Mouse (Mus musculus) adrenal gland, postnatal 36 days (tissue): ENCODE measurements around the gene Dbp. TPM values are rescaled to one million over a fixed set of nuclear protein-coding genes. Genes with fewer than 3 reads are reported as not detected.

Experiments used
- DNase-seq, 2 experiments: peaks; one replicate each; pipeline ENCODE4 v3.0.0; 2021; ENCODE audit warnings: mixed read lengths in 1 of 2
- total RNA-seq, 2 experiments: library from RNA; stranded (reverse); gene quantifications; 2 replicates each; pipeline ENCODE4 v1.2.3; 2021

Dbp gene
- total RNA-seq, 2 experiments from 2014 or later, result 125 to 262 TPM

DNA sequence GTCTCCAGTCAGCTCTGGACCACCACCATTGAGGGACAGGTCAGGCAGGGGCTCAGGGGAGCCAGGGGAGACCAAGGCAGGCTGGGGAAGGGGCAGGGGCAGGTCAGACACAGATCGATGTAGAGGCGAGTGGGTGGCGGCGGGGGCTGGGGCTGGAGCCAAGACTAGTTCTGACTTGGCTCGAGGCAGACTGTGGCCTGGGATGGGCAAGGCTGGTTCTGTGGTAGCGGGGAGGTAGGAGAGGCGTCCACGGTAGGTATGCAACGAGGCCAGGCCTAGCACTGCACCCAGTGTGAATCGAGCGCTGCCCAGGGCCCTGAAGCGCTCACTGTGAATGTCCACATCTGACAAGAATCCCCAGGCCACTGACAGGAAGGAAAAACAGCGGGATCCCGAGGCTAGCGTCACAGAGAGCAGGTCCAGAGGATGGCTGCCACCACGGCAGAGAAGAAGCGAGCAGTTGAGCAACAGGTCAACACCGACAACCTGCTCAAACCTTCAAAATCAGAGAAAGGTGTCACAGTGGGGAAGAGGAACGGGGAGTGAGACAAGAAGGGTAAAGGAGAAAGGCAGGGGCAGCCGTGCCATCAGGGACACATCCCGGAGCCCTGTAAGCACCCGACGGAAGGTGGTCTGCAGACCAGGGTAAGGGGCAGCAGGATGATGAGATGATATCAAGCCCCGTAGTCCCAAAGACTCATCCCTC, 6.6 kb downstream of the Dbp start:
- no peak for DNase-seq

DNA sequence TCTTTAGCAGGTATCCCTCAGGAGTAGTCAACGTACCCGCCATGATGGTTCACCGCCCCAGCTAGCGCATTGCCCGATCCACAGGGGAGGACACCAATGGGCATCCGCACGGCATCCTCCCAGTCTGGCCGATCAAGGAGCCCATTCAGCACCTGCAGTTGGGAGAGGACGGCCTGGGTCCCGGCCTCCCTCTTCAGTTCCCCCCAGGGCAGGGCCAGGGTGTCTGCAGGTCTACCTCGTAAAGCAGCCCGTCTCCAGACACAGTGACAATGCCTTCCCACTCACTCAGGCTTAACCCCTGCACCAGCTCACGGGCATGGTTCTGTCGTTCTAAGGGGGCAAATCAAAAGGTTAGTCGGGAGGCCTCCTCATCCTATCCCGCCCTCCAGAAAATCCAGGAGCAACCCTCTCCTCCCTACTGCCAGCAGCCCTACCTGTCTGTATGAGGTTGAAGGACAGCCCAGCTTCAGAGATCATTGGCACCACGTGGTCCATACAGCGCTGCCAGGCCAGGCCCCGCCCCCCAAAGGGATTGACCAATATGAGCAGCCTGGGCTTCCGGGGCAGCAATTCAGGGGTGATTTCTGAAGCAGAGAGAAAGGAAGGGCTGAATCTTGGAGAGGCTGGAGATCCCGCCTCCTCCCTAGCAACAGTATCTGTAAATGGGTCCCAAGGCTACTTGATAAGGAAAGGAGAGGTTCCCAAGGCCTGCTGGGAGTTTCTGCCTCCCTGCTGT, 7.3 kb downstream of the Dbp start:
- DNase-seq, result peak; percentile 87 to 89

DNA sequence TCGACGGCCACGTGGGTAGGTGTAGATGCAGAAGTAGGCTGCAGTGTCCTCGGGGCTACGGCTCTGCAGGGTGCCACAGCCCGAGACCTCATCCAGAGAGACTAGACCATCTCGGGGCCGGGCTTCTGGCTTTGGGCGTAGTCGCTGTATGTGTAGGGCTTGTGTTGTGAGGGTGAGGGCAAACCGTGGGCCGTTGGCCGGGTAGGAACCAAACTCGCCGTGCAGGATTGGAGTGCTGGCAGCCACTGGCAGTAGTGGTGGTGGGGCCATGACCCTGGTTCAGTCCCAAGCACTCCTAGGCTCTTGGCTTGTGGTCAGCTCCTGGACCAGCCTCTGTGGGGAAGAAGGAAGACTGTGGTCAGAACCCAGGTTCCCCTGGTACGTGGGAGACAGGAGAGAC, 8.5 kb downstream of the Dbp start:
- no peak for DNase-seq

DNA sequence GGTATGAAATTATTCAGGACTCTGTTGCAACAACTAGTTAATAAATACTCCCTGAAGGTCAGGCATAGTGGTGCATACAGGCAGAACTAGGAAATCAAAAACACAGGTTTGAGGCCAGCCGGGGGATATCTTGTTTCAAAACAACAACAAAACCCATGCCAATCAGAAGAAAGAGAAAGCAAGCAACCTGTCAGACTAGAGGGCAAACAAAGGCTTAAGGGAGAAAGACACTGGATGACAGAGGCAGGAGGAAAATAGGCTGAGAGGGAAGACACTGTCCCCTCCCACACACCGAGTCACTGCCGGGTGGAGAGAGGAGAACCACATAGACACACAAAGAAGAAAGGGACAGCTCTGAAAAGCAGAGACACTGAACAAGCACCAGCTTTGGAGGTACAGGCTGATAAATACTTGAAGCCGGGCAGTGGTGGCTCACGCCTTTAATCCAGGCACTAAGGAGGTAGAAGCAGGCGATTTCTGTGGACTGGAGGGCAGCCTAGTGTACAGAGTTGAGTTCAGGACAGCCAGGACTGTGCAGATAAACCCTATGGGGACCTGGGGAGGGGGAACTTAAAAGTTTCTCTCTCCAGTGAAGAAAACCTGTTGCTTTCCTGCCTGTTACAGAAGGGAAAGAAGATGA, 9.1 kb downstream of the Dbp start:
- DNase-seq, result no peak

DNA sequence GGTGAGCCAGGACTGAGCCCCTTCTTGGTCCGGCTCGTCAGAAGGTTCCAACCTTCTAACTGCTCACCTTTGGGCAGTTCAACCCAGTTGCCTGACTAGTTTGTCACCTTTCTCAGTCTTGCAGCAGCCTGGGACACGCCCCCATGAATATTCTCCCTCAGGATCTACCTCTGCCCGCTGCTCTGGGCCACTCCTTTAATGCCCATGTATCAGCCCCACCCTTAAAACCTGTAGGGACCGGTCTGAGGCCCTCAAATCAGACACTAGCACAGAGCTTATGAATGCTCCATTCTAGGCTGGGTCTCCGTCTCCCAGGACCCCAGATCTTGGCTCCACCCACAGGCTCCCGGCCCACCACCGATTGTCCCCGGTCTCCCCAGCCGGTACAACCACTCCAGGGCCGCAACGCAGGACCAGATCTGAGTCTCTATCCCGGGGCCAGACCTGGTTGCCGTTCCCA, 9.8 kb downstream of the Dbp start:
- no peak for DNase-seq

DNA sequence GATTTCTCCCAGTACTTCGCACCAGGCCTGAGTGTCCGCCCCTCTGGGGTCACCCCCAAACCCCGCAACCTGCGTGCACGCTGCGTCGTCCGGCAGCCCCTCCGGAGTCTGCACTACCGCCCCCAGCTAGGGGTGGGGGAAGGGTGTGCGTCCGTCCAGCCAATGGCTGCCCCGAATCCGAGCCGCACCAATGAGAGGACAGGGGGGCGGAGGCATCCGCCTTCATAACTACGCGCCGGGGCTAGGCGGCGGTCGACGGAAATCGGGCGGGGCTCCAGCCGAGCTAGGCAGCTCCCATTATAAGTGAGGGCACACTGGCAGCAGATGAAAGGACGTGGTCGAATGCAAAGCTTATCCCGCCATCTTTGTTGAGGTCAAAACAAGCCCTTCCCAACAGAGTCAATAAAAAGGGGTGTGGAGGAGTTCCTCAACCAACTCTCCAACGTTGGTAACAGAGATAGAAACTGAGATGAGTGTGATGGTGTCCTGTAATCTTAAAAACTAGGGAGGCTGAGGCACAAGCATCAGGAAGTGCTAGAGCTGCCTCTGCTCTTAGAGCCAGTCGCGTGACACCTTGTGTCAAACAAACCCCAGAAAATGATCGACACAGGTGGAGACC, 10.3 kb downstream of the Dbp start, which contains the start of gene Rpl18:
TSS of gene Rpl18 (plus strand) at position 368 of the 619 bp plus-strand sequence.
- DNase-seq, result peak; percentile 99

DNA sequence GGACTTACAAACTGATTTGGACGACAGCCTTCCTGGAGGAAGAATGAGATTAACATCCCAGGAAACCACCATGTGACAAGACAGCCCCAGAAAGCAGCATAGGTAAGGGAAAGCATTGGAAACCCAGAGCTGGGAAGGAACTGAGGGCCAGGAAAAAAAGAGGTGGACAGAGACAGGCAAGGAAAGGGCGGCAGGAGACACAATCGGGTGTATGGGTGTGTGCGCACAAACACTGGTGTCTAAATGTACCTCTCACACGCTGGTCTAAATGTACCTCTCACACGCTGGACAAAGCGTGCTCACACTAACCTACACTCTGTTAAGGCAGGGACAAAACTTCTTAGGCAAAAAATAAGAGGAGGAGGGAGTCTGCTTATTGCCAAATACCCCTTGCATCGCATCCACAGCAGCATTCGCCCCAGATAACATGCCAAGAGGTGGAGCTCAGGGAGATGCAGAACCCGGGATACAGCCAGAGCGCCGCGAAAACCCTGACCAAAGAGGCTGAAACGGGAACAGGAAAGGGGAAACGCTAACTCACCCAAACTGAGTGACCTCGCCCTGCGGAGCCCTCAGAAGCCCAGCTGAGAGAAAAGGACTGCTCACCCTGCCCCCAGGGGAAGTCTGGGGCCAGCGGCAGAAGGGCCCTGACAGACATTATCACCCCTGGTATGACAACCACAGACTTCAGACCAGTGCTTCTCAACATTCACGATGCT, 11.0 kb downstream of the Dbp start:
- peak in 1 of 2 experiments; percentile 45 for DNase-seq

DNA sequence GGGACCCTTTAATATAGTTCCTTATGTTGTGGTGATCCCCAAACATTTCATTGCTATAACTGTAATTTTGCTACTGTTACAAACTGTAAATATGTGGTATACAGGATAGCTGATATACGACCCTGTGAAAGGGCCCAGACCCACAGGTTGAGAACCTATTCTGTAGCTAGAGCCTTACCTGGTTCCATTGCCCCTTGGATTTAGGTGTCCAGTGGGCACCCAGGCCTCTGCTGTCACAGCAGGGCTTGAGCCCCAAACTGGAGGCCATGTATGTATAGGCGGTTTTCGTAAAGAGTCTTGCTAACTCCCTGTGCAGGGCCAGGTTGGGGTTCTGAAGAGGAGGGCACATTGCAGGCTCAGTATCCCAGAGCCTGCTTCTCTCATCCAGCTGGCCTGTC, 11.6 kb downstream of the Dbp start:
- DNase-seq, result no peak

DNA sequence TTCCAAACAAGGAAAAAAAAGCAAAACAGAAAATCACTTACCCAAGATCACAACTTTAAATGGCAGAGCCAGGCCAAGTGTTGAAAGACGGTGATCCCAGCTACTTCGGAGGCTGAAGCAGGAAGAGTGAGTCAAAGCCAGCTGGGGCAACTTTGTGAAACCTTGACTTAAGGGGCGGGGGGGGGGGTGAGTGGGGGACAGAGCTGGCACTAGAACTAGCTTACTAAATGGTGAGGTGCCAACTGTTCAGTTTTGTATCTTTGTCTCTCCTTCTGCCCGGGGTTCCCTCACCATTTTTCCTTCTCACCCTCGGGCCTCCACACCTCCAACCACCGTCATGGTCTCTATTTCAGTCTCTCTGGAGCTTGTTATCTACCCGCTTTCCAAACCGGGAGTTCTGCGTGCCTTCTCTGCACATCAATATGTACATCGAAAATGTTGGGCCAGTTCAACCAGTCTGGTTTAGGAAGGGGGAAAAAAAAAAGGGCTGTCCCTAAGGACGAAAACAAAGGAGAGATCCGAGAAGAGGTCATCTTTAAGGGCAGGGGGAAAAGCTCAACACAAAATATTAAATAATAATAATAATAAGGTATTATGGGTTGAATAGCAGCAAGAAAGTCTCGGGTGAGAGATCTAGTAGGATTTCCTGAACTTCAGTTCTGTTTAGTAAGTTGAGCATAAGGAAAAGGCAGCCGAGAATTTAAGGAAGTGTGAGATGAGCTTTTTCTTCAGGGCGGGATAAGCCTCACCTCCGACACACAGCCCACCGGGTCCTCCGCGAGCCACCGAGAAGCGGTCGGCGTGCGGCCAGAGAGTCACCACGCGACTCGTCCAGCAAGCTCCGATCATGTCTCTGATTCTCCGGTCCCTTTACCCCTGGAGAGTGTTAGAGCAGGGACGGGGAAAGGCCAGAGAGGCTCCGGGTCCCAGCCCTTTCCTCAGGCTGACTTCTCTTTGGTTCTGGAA, 12.3 kb downstream of the Dbp start:
- DNase-seq, result no peak

DNA sequence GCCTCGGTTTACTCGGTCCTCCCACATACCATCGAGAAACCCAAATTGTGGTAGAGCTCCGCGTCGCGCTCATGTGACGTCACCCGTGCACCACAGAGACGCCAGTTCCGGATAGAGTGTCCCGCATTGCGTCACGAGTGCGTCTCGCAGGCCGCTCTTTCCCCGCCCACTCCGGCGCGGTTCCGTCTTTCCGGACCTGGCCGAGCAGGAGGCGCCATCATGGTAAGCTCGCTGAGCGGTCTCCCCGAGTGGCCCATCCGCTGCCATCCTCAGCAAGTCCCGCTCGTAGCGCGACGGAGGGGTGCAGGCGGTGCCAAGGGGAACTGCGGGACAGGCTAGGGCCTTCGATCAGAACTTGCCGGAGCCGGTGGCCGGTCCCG, 13.0 kb downstream of the Dbp start, which contains the start of gene Sphk2:
TSS of gene Sphk2 (minus strand) at position 85 of the 380 bp plus-strand sequence.
- DNase-seq, result peak; percentile 97 to 98

DNA sequence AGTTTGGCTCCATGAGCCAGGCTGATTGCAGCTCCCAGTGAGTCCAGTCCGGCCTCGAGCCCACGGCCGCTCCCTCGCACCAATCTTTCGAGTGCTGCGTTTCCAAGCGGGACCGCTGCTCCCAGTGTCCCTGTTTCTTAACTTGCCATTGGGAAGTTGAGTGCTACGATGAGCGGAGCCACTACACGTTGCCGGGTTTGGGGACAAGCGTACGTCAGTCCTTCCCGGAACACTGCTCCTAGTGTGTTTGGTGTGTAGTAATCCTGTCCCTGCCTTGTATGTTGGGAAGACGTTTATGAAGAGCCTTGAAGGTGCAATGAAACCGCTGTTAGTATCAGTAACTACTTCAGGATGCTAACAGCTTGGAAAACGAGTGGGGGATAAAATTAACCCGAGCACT, 13.4 kb downstream of the Dbp start:
- no peak for DNase-seq

DNA sequence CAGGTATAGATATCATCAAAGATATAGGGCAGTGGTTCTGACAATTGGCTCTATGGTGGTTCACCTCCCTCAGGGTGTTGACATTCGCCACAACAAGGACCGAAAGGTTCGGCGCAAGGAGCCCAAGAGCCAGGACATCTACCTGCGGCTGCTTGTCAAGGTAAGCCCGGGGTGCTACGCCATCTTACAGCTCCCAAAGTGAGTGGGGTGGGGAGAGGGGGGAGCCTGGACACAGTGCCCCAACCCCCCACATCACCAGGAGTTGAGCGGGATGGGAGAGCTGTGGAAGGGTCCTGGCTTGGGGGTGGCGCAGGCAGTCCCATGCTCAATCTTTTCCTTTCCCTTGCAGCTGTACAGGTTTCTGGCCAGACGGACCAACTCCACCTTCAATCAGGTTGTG, 14.3 kb downstream of the Dbp start:
- no peak for DNase-seq

DNA sequence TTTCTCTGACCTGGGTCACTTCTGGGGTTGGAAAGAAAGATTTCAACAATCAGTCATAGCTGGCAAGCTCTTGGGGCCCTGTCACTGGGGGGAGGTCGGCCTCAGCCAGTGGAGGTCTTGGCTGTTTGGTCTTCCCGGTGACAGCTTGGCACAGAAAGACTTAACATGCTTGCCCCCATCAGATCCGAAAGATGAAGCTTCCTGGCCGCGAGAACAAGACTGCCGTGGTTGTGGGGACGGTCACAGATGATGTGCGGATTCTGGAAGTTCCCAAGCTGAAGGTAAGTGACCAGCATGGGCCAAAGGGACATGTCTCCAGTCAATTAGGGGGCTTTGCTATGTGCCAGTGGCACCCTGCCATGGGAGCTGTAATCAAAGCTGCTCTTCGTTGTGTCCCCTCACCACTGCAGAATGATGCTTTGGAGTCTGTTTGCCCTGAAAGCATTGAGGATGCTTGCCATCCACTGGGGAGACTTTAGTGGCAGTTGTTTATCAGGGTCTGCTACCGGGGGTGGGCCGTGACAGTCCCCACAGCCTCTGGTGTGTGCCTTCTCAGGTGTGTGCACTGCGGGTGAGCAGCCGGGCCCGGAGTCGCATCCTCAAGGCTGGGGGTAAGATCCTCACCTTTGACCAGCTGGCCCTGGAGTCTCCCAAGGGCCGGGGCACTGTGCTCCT, 15.0 kb downstream of the Dbp start:
- DNase-seq, result no peak

DNA sequence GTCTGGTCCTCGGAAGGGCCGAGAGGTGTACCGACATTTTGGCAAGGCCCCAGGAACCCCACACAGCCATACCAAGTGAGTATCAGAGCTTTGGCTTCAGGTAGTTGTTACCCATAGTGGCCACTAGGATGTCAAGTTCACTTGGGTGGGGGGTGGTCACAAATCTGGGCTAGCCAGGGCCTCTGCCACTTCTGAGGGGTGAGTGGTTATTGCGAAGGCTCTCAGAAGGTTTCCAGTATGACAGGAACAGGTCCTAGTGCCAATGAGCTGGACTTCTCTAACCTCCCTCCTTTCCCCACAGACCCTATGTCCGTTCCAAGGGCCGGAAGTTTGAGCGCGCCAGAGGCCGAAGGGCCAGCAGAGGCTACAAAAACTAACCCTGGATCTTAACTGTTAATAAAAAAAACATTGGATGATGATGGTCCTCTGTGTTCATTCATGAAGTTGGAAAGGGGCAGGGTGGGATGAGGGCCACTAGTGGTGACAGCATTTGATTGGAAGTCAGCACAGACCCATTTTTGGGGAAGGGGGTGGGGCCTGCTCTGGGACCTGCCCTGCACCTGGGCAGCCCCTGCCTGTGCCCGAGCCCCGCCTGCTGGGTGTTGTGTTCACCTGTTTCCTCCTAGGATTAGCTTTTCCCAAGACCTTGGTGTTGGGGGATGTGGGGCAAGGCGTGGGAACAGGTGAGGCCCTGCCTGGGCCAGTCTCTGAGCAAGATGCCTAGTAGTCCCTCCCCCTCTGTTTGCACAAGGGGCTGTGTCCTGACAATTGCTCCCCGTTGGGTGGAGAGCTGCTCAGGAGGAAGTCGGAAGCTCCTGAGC, 15.7 kb downstream of the Dbp start, which contains the start of gene Fam83e:
TSS of gene Fam83e (plus strand) at position 800 of the 821 bp plus-strand sequence.
- no peak for DNase-seq

DNA sequence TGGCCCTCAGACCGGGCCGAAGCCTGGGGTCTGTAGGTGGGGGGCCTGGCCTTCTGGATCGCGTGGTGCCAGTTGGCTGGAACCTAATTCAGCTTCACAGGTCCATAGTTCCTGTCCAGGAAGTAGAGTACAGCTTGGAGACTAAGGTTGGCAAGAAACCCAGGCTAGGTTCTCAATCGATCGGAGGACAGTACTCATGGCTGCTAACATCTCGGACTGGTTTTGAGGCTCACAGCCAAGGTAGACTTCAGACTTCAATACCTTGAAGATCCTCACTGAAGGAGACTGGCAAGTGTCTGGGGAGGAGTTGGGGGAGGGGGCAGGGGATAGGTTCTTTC, 16.3 kb downstream of the Dbp start:
- DNase-seq, result no peak

DNA sequence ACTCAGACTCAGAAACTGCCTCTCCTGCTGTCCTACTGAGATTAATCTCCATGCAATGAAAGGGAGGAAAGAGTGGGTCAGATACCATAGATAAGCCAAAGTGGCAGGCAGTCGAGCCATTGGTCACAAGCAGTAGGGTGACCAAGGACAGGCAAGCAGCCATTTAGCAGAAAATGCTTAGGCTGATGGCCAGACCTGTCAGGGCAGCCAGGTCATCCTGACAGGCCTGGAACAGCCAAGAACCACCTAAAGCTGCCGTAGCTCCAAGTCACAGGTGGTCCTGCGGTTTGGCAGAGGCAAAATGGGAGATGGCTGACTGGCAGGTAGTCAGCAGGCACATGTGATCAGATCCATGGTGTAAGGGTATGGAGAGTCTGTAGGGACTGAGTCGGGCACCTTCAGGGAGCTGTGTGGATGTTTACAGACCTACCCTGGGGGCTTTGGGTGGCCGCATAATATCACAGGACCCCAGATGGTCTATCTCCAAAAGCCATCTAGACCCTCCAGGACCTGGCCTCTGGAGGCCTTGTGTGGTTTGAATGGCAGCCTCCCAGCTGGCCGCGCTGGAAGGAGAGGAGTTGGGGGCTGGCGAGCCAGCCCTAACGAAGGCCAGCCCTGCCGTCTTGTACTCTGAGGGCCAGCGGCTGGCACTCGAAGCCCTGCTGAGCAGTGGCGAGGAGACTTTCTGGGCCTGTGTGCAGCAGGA, 16.9 kb downstream of the Dbp start:
- DNase-seq, result no peak

DNA sequence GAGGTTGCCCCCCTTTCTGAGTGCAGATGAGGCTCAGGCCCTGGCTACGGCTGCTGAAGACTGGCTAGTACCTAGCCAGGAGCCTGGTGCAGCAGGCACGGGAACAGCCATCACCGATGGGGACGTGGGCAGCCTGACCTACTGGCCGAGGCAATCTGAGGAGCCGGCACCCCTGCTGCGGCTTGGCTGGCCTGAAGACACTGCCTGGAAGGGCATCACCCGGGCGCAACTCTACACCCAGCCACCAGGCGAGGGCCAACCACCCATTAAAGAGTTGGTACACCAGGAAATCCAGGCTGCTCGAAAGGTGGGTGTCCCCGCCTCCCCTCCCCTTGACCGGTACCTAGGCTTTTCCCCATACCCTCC, 17.4 kb downstream of the Dbp start:
- no peak for DNase-seq

DNA sequence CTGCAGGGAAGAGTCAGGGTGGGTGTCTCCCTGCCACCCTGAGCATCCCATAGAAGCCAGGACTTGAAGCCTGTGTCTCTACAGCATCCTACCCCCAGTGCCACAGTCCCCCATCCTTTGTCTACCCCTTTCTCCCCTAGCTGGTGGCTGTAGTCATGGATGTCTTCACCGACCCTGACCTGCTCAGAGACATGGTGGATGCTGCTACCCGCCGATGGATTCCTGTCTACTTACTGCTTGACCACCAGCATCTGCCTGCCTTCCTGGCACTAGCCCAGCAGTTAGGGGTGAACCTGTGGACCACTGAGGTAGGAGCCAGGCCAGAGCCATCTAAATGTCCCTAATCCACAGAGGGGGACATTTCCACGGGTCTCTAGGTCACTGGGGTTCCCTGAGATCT, 18.4 kb downstream of the Dbp start:
- DNase-seq, result no peak

DNA sequence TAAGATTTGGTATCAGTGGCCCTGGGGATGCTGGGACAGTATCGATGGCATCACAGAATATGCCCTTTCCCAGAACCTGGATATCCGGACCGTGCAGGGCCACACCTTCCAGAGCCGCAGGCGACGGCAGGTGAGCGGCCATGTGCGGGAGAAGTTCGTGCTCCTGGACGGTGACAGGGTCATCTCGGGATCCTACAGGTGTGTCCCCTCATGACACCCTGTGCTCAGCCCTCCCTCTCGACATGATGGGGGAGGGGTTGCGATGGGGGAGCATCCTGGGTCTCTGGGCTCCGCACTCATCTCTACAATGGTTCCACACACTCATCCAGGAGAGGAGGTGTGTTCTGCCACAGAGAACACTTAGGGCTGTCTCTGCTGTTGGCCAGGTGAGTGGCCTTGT, 18.9 kb downstream of the Dbp start:
- no peak for DNase-seq
